Mouse (Mus musculus): ENCODE measurements around the gene Crybg3. TPM values are rescaled to one million over a fixed set of nuclear protein-coding genes. Genes with fewer than 3 reads are reported as not detected.

Gene Crybg3
- polyA plus RNA-seq, 1 experiment from 2014 or later = 2.0 TPM

DNA sequence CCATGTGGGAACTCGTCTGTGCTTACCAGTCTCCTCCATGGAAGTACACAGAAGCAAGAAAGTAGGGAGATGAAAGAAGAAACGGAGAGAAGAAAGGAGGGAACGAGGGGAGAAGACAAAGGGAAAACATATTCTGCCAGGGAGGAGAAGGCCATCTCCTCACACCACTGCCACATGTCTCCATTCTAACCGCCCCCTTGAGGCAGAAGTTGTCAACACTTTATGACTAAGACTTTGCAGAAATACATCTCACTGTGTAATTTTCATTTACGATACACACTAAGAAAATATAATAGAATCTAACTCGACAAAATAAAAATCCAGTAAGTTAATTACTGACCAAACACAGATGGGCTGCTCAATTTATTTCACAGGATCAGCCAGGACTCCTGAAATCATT is 73.8 kb downstream of the Crybg3 start:
- no peak overlapping the region for H3K27ac ChIP-seq (ENCODE audit: low read length)
- no peaks in the 10 kb centered on the region for H3K36me3 ChIP-seq (ENCODE audit: control insufficient read depth, insufficient read depth)
- no peak overlapping the region for H3K4me2 ChIP-seq (ENCODE audit: low read length)
- no peak overlapping the region for H3K9ac ChIP-seq (replicated peaks; ENCODE audit: low read depth, low read length)
- H3K27me3 ChIP-seq (replicated peaks; ENCODE audit: control insufficient read depth, insufficient read depth, low read length) = no peaks in the 10 kb centered on the region
- 82% methylated on average over 6 of the region's 6 CpGs for WGBS
- no peaks in the 10 kb centered on the region for H3K9me3 ChIP-seq (ENCODE audit: control insufficient read depth, low read length)
- H3K4me3 ChIP-seq (replicated peaks; ENCODE audit: low read length) = no peak overlapping the region
- no peak for ATAC-seq
- no peaks in the 10 kb centered on the region for H3K4me1 ChIP-seq (replicated peaks; ENCODE audit: control insufficient read depth, insufficient read depth, low read length)

DNA sequence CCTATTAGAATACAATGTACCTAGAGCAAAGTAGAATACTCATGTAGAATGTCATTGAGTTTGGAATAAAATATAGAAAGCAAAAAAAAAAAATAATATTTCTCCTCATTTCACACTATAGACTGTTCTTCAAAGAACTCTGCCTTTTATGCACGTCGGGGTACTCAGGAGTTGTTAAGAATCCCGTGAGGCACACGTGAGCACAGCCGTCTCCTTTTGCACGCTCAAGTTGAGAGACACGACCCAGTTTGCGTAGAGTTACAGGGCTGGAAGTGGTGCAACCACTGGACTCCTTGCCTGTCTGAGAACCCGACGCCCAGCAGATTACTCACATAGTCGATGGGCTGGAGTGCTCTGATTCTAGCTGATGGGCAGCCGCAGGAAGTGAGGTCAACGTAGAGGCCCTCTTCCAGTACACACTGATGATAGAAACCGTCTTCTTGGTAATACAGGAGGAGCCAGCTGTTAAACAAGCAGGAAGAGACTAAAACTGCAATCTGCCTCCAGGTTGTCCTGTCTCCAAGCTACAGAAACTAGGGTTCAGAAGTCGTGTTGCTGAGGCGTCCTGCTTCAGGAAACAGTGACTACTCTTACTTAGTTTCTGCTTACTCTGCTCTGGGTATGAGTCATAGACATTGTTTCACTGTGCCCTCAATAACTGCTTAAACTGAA is 78.9 kb downstream of the Crybg3 start:
- H3K4me2 ChIP-seq (ENCODE audit: low read length) = no peak overlapping the region
- WGBS = 94% methylated on average over 16 of the region's 16 CpGs
- ATAC-seq = no peak

GRCm38 (mm10) chr16:59517447-59518219 is 83.1 kb downstream of the Crybg3 start:
- Histone ChIP-seq H3K4me1 (replicated peaks; ENCODE audit: control insufficient read depth, insufficient read depth, low read length) (no peaks in the 10 kb centered on the region), H3K27ac (ENCODE audit: low read length) (no peak overlapping the region), H3K4me3 (replicated peaks; ENCODE audit: low read length) (no peak overlapping the region), H3K4me2 (ENCODE audit: low read length) (no peak overlapping the region), H3K9ac (replicated peaks; ENCODE audit: low read depth, low read length) (no peak overlapping the region), H3K9me3 (ENCODE audit: control insufficient read depth, low read length) (no peaks in the 10 kb centered on the region), H3K27me3 (replicated peaks; ENCODE audit: control insufficient read depth, insufficient read depth, low read length) (no peaks in the 10 kb centered on the region), H3K36me3 (ENCODE audit: control insufficient read depth, insufficient read depth) (no peaks in the 10 kb centered on the region)
- 87% methylated on average over 15 of the region's 15 CpGs for WGBS
- ATAC-seq = no peak

More for the DNA sequence above, 78.9 kb downstream of the Crybg3 start:
- no peaks in the 10 kb centered on the region for H3K4me1 ChIP-seq (replicated peaks; ENCODE audit: control insufficient read depth, insufficient read depth, low read length)
- H3K36me3 ChIP-seq (ENCODE audit: control insufficient read depth, insufficient read depth) = no peaks in the 10 kb centered on the region
- no peaks in the 10 kb centered on the region for H3K9me3 ChIP-seq (ENCODE audit: control insufficient read depth, low read length)
- H3K4me3 ChIP-seq (replicated peaks; ENCODE audit: low read length) = no peak overlapping the region
- H3K9ac ChIP-seq (replicated peaks; ENCODE audit: low read depth, low read length) = no peak overlapping the region
- H3K27me3 ChIP-seq (replicated peaks; ENCODE audit: control insufficient read depth, insufficient read depth, low read length) = no peaks in the 10 kb centered on the region
- H3K27ac ChIP-seq (ENCODE audit: low read length) = no peak overlapping the region

GRCm38 (mm10) chr16:59516965-59517364 is 83.8 kb downstream of the Crybg3 start:
- Histone ChIP-seq H3K9me3 (ENCODE audit: control insufficient read depth, low read length) (no peaks in the 10 kb centered on the region), H3K4me1 (replicated peaks; ENCODE audit: control insufficient read depth, insufficient read depth, low read length) (no peaks in the 10 kb centered on the region), H3K4me2 (ENCODE audit: low read length) (no peak overlapping the region), H3K4me3 (replicated peaks; ENCODE audit: low read length) (no peak overlapping the region), H3K27me3 (replicated peaks; ENCODE audit: control insufficient read depth, insufficient read depth, low read length) (no peaks in the 10 kb centered on the region), H3K36me3 (ENCODE audit: control insufficient read depth, insufficient read depth) (no peaks in the 10 kb centered on the region), H3K27ac (ENCODE audit: low read length) (no peak overlapping the region), H3K9ac (replicated peaks; ENCODE audit: low read depth, low read length) (no peak overlapping the region)
- no peak for ATAC-seq
- 92% methylated on average over 10 of the region's 10 CpGs for WGBS

GRCm38 (mm10) chr16:59515169-59515568 is 85.6 kb downstream of the Crybg3 start:
- no peak for ATAC-seq
- no peak overlapping the region for H3K4me2 ChIP-seq (ENCODE audit: low read length)
- WGBS = 91% methylated on average over 5 of the region's 5 CpGs

GRCm38 (mm10) chr16:59509830-59510229 is 90.9 kb downstream of the Crybg3 start:
- H3K9me3 ChIP-seq (ENCODE audit: control insufficient read depth, low read length) = no peaks in the 10 kb centered on the region
- WGBS = 88% methylated on average over 5 of the region's 5 CpGs
- no peak for ATAC-seq
- no peak overlapping the region for H3K9ac ChIP-seq (replicated peaks; ENCODE audit: low read depth, low read length)
- no peak overlapping the region for H3K4me3 ChIP-seq (replicated peaks; ENCODE audit: low read length)
- H3K4me1 ChIP-seq (replicated peaks; ENCODE audit: control insufficient read depth, insufficient read depth, low read length) = no peaks in the 10 kb centered on the region
- H3K36me3 ChIP-seq (ENCODE audit: control insufficient read depth, insufficient read depth) = no peaks in the 10 kb centered on the region
- no peak overlapping the region for H3K27ac ChIP-seq (ENCODE audit: low read length)
- H3K4me2 ChIP-seq (ENCODE audit: low read length) = no peak overlapping the region
- no peaks in the 10 kb centered on the region for H3K27me3 ChIP-seq (replicated peaks; ENCODE audit: control insufficient read depth, insufficient read depth, low read length)

More at GRCm38 (mm10) chr16:59515169-59515568, 85.6 kb downstream of the Crybg3 start:
- Histone ChIP-seq H3K9me3 (ENCODE audit: control insufficient read depth, low read length) (no peaks in the 10 kb centered on the region), H3K4me3 (replicated peaks; ENCODE audit: low read length) (no peak overlapping the region), H3K27ac (ENCODE audit: low read length) (no peak overlapping the region), H3K27me3 (replicated peaks; ENCODE audit: control insufficient read depth, insufficient read depth, low read length) (no peaks in the 10 kb centered on the region), H3K4me1 (replicated peaks; ENCODE audit: control insufficient read depth, insufficient read depth, low read length) (no peaks in the 10 kb centered on the region), H3K9ac (replicated peaks; ENCODE audit: low read depth, low read length) (no peak overlapping the region), H3K36me3 (ENCODE audit: control insufficient read depth, insufficient read depth) (no peaks in the 10 kb centered on the region)

DNA sequence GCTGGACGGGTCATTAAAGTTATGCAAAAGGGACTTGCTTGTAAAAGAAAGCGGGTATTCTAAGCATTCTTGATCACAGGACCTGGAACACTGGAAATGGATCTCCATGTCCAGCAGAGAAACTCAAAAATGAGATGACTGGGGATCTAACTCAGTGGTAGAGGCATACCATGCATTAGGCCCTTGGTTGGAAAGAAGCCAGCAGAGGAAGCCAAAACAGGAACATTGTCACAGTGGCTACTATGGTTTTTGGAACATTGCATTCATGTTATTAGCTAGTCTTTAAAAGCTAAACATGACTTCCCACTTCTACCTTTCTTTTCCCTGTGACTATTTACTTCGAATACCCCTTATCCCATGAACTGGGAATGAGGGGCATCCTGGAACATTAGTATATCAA is 101.6 kb downstream of the Crybg3 start:
- ATAC-seq = no peak
- WGBS = 91% methylated on average over 3 of the region's 3 CpGs

DNA sequence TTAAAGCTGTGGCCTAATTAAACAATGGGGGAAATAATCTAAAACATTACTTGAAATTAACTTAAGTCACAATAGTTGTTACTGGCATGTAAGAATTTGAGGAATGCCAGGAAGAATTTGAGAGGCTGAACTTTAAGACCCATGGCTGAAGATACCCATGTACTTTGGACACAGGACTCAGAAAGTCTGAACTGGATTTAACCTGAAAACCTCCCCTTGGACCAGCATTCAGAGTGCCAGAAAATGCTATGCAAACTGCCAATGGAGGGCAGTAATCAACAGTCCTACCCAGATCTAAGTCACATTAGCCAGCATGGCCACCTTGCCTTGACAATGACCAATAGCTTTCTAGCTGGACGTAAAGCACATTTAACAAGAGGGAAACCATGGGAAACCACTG is 102.8 kb downstream of the Crybg3 start:
- ATAC-seq = no peak
- H3K9ac ChIP-seq (replicated peaks; ENCODE audit: low read depth, low read length) = no peak overlapping the region
- 96% methylated on average over 1 of the region's 1 CpGs for WGBS

More for the DNA sequence above, 101.6 kb downstream of the Crybg3 start:
- no peaks in the 10 kb centered on the region for H3K9me3 ChIP-seq (ENCODE audit: control insufficient read depth, low read length)
- no peak overlapping the region for H3K4me3 ChIP-seq (replicated peaks; ENCODE audit: low read length)
- no peak overlapping the region for H3K4me2 ChIP-seq (ENCODE audit: low read length)
- H3K9ac ChIP-seq (replicated peaks; ENCODE audit: low read depth, low read length) = no peak overlapping the region
- H3K27ac ChIP-seq (ENCODE audit: low read length) = no peak overlapping the region
- no peaks in the 10 kb centered on the region for H3K4me1 ChIP-seq (replicated peaks; ENCODE audit: control insufficient read depth, insufficient read depth, low read length)
- H3K36me3 ChIP-seq (ENCODE audit: control insufficient read depth, insufficient read depth) = no peaks in the 10 kb centered on the region
- H3K27me3 ChIP-seq (replicated peaks; ENCODE audit: control insufficient read depth, insufficient read depth, low read length) = no peaks in the 10 kb centered on the region

DNA sequence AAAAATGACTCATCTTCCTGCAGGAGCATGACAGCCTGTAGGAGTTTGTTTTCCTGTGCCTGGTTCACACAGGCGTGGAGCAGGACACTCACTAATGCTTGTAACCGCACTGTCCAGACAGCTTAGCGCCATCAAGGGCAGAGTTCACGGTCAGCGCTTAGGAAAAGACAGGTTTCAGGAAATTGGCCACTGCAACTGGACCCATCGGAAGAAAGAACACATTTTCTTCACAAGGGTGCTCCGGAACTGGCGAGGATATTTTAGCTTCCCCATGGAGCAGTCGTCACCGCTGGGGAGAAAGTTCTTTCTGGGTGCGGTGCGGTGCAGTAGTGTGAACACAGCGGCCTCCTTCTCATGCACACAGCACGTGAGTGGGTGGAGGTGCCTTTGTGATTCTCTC is 107.6 kb downstream of the Crybg3 start:
- Histone ChIP-seq H3K4me2 (ENCODE audit: low read length) (no peak overlapping the region), H3K4me1 (replicated peaks; ENCODE audit: control insufficient read depth, insufficient read depth, low read length) (no peaks in the 10 kb centered on the region), H3K9ac (replicated peaks; ENCODE audit: low read depth, low read length) (no peak overlapping the region), H3K27ac (ENCODE audit: low read length) (no peak overlapping the region), H3K36me3 (ENCODE audit: control insufficient read depth, insufficient read depth) (no peaks in the 10 kb centered on the region), H3K9me3 (ENCODE audit: control insufficient read depth, low read length) (no peaks in the 10 kb centered on the region), H3K4me3 (replicated peaks; ENCODE audit: low read length) (no peak overlapping the region), H3K27me3 (replicated peaks; ENCODE audit: control insufficient read depth, insufficient read depth, low read length) (no peaks in the 10 kb centered on the region)
- WGBS = 96% methylated on average over 14 of the region's 14 CpGs
- ATAC-seq = no peak

More for the DNA sequence above, 102.8 kb downstream of the Crybg3 start:
- Histone ChIP-seq H3K4me1 (replicated peaks; ENCODE audit: control insufficient read depth, insufficient read depth, low read length) (no peaks in the 10 kb centered on the region), H3K4me3 (replicated peaks; ENCODE audit: low read length) (no peak overlapping the region), H3K36me3 (ENCODE audit: control insufficient read depth, insufficient read depth) (no peaks in the 10 kb centered on the region), H3K9me3 (ENCODE audit: control insufficient read depth, low read length) (no peaks in the 10 kb centered on the region), H3K27ac (ENCODE audit: low read length) (no peak overlapping the region), H3K4me2 (ENCODE audit: low read length) (no peak overlapping the region), H3K27me3 (replicated peaks; ENCODE audit: control insufficient read depth, insufficient read depth, low read length) (no peaks in the 10 kb centered on the region)
